Mouse (Mus musculus) hindbrain, postnatal 0 days (tissue): ENCODE measurements at regions not wholly inside any gene's neighbourhood (a gene's known extent, or its start where the extent isn't known, plus 50 kb on each side); places are given as distances from the start of the nearest gene placed in this dataset.
A peak's percentile ranks its signal among the peaks of the same experiment; 100 is the strongest.

Source experiments
- ATAC-seq: fragments of 200-750 bp; cut with Nextera tagmentation; 2 replicates; pipeline ENCODE4 v1.8.0; 2017; ENCODE audit warnings: mild to moderate bottlenecking, moderate TSS enrichment, moderate library complexity
- DNase-seq: peaks from one replicate; pipeline ENCODE4 v3.0.0-alpha.2; 2015; ENCODE audit warnings: low spot score
- H3K27ac ChIP-seq: fragments of 300-500 bp; sonication (generic); 2 replicates; pipeline ENCODE4 v1.5.1; 2014; ENCODE audit warnings: mild to moderate bottlenecking
- H3K27me3 ChIP-seq: fragments of 300-500 bp; sonication (generic); 2 replicates; pipeline ENCODE4 v1.6.1; 2014; ENCODE audit warnings: low read length, mixed read lengths; ENCODE audit not compliant: insufficient read depth
- H3K36me3 ChIP-seq: fragments of 300-500 bp; sonication (generic); 2 replicates; pipeline ENCODE4 v1.6.1; 2014; ENCODE audit warnings: low read length, mixed read lengths; ENCODE audit not compliant: insufficient read depth
- H3K4me1 ChIP-seq: fragments of 300-500 bp; sonication (generic); 2 replicates; pipeline ENCODE4 v1.6.1; 2014; ENCODE audit warnings: antibody characterized with exemption, low read length, mixed read lengths; ENCODE audit not compliant: insufficient read depth
- H3K4me2 ChIP-seq: fragments of 300-500 bp; sonication (generic); 2 replicates; pipeline ENCODE4 v1.6.1; 2014; ENCODE audit warnings: low read depth, mild to moderate bottlenecking, low read length, moderate library complexity, mixed read lengths
- H3K4me3 ChIP-seq: fragments of 300-500 bp; sonication (generic); 2 replicates; pipeline ENCODE4 v1.5.1; 2014; ENCODE audit warnings: low read length
- H3K9ac ChIP-seq: fragments of 300-500 bp; sonication (generic); replicated peaks from 2 replicates; pipeline ENCODE4 v1.6.1; 2014; ENCODE audit warnings: mild to moderate bottlenecking, low read length, moderate library complexity, mixed read lengths
- H3K9me3 ChIP-seq: fragments of 300-500 bp; sonication (generic); 2 replicates; pipeline ENCODE4 v1.6.1; 2016; ENCODE audit warnings: low read length, mixed read lengths
- CTCF ChIP-seq: IDR thresholded peaks from 2 replicates; pipeline ENCODE4 v1.5.1; 2016; ENCODE audit warnings: antibody characterized with exemption, control low read depth, low read depth
- WGBS: fragments of 180-500 bp; shearing (Covaris S2); extraction: QIAGEN DNeasy Blood & Tissue Kit; methylation state at CpG from one replicate; pipeline ENCODE4 v1.1.7; 2014; 5-methylcytosine and 5-hydroxymethylcytosine counted together

DNA sequence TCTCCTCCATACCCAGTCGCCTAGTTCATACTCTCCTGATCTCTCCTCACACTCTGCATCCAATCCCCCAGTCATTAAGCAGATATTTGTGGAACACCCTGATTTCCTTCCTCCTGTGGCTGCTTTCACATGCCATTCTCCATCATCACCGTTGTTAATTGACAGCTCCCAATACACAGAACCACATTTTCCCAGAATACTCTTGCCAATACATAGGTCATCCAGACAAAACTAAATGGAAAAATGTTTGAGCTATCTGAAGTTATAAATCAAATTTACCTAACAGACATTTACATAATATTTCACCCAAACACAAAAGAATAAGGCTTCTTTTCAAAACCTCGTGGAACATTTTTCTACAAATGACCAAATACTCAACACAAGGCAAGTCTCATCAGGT, 992.7 kb downstream of the Slc22a22 start:
- Histone ChIP-seq H3K4me3 (no peak overlapping the region), H3K27me3 (no peaks in the 10 kb centered on the region), H3K36me3 (no peaks in the 10 kb centered on the region), H3K9me3 (no peaks in the 10 kb centered on the region), H3K4me1 (no peaks in the 10 kb centered on the region), H3K9ac (no peak overlapping the region), H3K4me2 (no peak overlapping the region), H3K27ac (no peak overlapping the region)
- ATAC-seq (no peak), DNase-seq (no peak)
- 82% methylated on average over 3 of the region's 3 CpGs for whole genome bisulfite sequencing
- TF ChIP-seq CTCF: no peak

GRCm38 (mm10) chr15:56479682-56480081, 997.7 kb downstream of the Slc22a22 start:
- Histone ChIP-seq H3K4me2 (no peak overlapping the region), H3K27me3 (no peaks in the 10 kb centered on the region), H3K4me1 (no peaks in the 10 kb centered on the region), H3K9me3 (no peaks in the 10 kb centered on the region), H3K4me3 (no peak overlapping the region), H3K9ac (no peak overlapping the region), H3K36me3 (no peaks in the 10 kb centered on the region), H3K27ac (no peak overlapping the region)
- no peak for TF ChIP-seq CTCF
- DNase-seq (no peak), ATAC-seq (no peak)

GRCm38 (mm10) chr15:56479015-56479414, 998.4 kb downstream of the Slc22a22 start:
- no peak for TF ChIP-seq CTCF
- Histone ChIP-seq H3K27me3 (no peaks in the 10 kb centered on the region), H3K4me3 (no peak overlapping the region), H3K9me3 (no peaks in the 10 kb centered on the region), H3K36me3 (no peaks in the 10 kb centered on the region), H3K4me2 (no peak overlapping the region), H3K9ac (no peak overlapping the region), H3K4me1 (no peaks in the 10 kb centered on the region), H3K27ac (no peak overlapping the region)
- no peak for DNase-seq
- 78% methylated on average over 3 of the region's 3 CpGs for WGBS
- no peak for ATAC-seq

GRCm38 (mm10) chr15:56473679-56474078, 1003.7 kb downstream of the Slc22a22 start:
- DNase-seq (no peak), ATAC-seq (no peak)
- WGBS: 79% methylated on average over 1 of the region's 1 CpGs
- H3K4me2 ChIP-seq: no peak overlapping the region
- H3K27ac ChIP-seq: no peak overlapping the region
- no peaks in the 10 kb centered on the region for H3K36me3 ChIP-seq
- no peaks in the 10 kb centered on the region for H3K4me1 ChIP-seq
- H3K9me3 ChIP-seq: no peaks in the 10 kb centered on the region
- no peak overlapping the region for H3K4me3 ChIP-seq
- TF ChIP-seq CTCF: no peak
- no peak overlapping the region for H3K9ac ChIP-seq
- H3K27me3 ChIP-seq: no peaks in the 10 kb centered on the region

- no peaks in the 10 kb centered on the region for H3K27me3 ChIP-seq
- H3K4me2 ChIP-seq: no peak overlapping the region
- TF ChIP-seq CTCF: no peak
- no peak for DNase-seq
- WGBS: 76% methylated on average over 4 of the region's 4 CpGs
- ATAC-seq: no peak
- H3K9me3 ChIP-seq: no peaks in the 10 kb centered on the region
- H3K4me3 ChIP-seq: no peak overlapping the region
- H3K27ac ChIP-seq: no peak overlapping the region
- H3K9ac ChIP-seq: no peak overlapping the region
- no peaks in the 10 kb centered on the region for H3K4me1 ChIP-seq
- H3K36me3 ChIP-seq: no peaks in the 10 kb centered on the region
These were observed 1025.5 kb downstream of the Slc22a22 start for GRCm38 (mm10) chr15:56451881-56452280.

- 0 out of 2 replicates have a peak, but pooled peaks have one; percentile 53 for ATAC-seq
These were observed 1029.3 kb downstream of the Slc22a22 start for GRCm38 (mm10) chr15:56448015-56448645.

DNA sequence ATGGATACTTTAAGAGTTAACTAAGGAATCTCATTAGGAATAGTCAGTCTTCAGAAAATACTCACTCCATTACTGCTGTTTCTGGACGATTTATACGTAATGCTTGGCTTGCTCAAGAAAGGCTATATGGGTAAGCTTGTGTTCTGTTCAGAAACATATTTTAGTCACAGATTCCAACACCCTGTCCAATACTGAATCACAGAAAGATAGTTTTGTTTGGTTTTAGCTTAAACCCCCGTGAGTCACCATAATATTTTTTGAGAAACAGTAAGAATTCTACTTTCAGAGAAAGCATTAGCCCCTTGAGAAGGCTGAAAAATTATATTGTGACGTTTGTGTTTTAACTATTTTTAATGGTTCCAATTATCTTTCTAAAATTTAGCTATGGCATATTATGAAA, 1037.3 kb downstream of the Slc22a22 start:
- no peaks in the 10 kb centered on the region for H3K4me1 ChIP-seq
- WGBS: 83% methylated on average over 4 of the region's 4 CpGs
- H3K27ac ChIP-seq: no peak overlapping the region
- H3K4me3 ChIP-seq: no peak overlapping the region
- no peaks in the 10 kb centered on the region for H3K36me3 ChIP-seq
- TF ChIP-seq CTCF: no peak
- H3K9me3 ChIP-seq: no peaks in the 10 kb centered on the region
- no peak overlapping the region for H3K9ac ChIP-seq
- DNase-seq: no peak
- H3K27me3 ChIP-seq: no peaks in the 10 kb centered on the region
- no peak for ATAC-seq
- H3K4me2 ChIP-seq: no peak overlapping the region

More at GRCm38 (mm10) chr15:56448015-56448645, 1029.3 kb downstream of the Slc22a22 start:
- H3K4me2 ChIP-seq: no peak overlapping the region
- TF ChIP-seq CTCF: no peak
- no peaks in the 10 kb centered on the region for H3K4me1 ChIP-seq
- no peaks in the 10 kb centered on the region for H3K9me3 ChIP-seq
- no peak overlapping the region for H3K9ac ChIP-seq
- no peak overlapping the region for H3K27ac ChIP-seq
- peak; percentile 49 for DNase-seq
- WGBS: 51% methylated on average over 10 of the region's 10 CpGs
- no peaks in the 10 kb centered on the region for H3K36me3 ChIP-seq
- no peaks in the 10 kb centered on the region for H3K27me3 ChIP-seq
- H3K4me3 ChIP-seq: no peak overlapping the region
